Mouse (Mus musculus) heart, embryonic 13.5 days (tissue): ENCODE data around the gene Ctnnd1. TPM values are rescaled to one million over a fixed set of nuclear protein-coding genes. Genes with fewer than 3 reads are reported as not detected.

Experiments
- ATAC-seq: fragments of 200-750 bp; cut with Nextera tagmentation; 2 replicates; pipeline ENCODE4 v1.8.0; 2017; ENCODE audit warnings: moderate TSS enrichment; ENCODE audit not compliant: insufficient number of reproducible peaks, low FRiP score, low TSS enrichment; ENCODE audit errors: extremely low read depth
- H3K27ac ChIP-seq: fragments of 300-500 bp; sonication (generic); replicated peaks from 2 replicates; pipeline ENCODE4 v1.5.1; 2015; ENCODE audit warnings: moderate library complexity, mild to moderate bottlenecking, inconsistent platforms
- H3K27me3 ChIP-seq: fragments of 300-500 bp; sonication (generic); replicated peaks from 2 replicates; pipeline ENCODE4 v1.6.1; 2015; ENCODE audit warnings: mild to moderate bottlenecking, inconsistent platforms
- H3K36me3 ChIP-seq: fragments of 300-500 bp; sonication (generic); 2 replicates; pipeline ENCODE4 v1.6.1; 2015; ENCODE audit warnings: mild to moderate bottlenecking, inconsistent platforms
- H3K4me1 ChIP-seq: fragments of 300-500 bp; sonication (generic); 2 replicates; pipeline ENCODE4 v1.6.1; 2015; ENCODE audit warnings: inconsistent platforms
- H3K4me2 ChIP-seq: fragments of 300-500 bp; sonication (generic); 2 replicates; pipeline ENCODE4 v1.6.1; 2015; ENCODE audit warnings: inconsistent platforms, mild to moderate bottlenecking, moderate library complexity
- H3K4me3 ChIP-seq: fragments of 300-500 bp; sonication (generic); 2 replicates; pipeline ENCODE4 v1.5.1; 2015; ENCODE audit warnings: moderate library complexity, mild to moderate bottlenecking, inconsistent platforms
- H3K9ac ChIP-seq: fragments of 300-500 bp; sonication (generic); 2 replicates; pipeline ENCODE4 v1.6.1; 2015; ENCODE audit warnings: inconsistent platforms, mild to moderate bottlenecking, moderate library complexity
- H3K9me3 ChIP-seq: fragments of 300-500 bp; sonication (generic); 2 replicates; pipeline ENCODE4 v1.6.1; 2016; ENCODE audit warnings: inconsistent platforms
- WGBS: fragments of 180-500 bp; shearing (Covaris S2); methylation state at CpG from one replicate; pipeline ENCODE4 v1.1.7; 2015; ENCODE audit warnings: mixed read lengths; 5-methylcytosine and 5-hydroxymethylcytosine counted together
- polyA plus RNA-seq: library from polyadenylated mRNA; unstranded; fragments of >200 nt; fragmentation: Nextera tagmentation; extraction: Ambion mirVana; gene quantifications from 2 replicates; pipeline ENCODE4 v1.2.1, GENCODE M21; 2015

The Ctnnd1 gene
- polyA plus RNA-seq, 1 experiment from 2014 or later = 63.6 TPM

- Histone ChIP-seq H3K4me1 (peaks cover 67% of the 10 kb centered on the region), H3K36me3 (peaks cover 14% of the 10 kb centered on the region), H3K27me3 (no peaks in the 10 kb centered on the region), H3K27ac (peak overlapping the region; percentile 37), H3K9ac (0 out of 2 replicates have a peak overlapping the region, but pooled peaks have one; percentile 41), H3K4me2 (peak overlapping the region; percentile 80), H3K4me3 (no peak overlapping the region; the same call in 1 of the 2 replicates), H3K9me3 (no peaks in the 10 kb centered on the region)
- ATAC-seq = no peak
- WGBS = 33% methylated on average over 1 of the region's 1 CpGs
Measured at GRCm38 (mm10) chr2:84646138-84646537, 4.4 kb downstream of the Ctnnd1 start.

- peaks cover 17% of the 10 kb centered on the region for H3K36me3 ChIP-seq
- H3K4me3 ChIP-seq = no peak overlapping the region
- no peaks in the 10 kb centered on the region for H3K9me3 ChIP-seq
- H3K4me2 ChIP-seq = no peak overlapping the region
- H3K27ac ChIP-seq = peak overlapping the region; percentile 21; the same call in 1 of the 2 replicates
- no peaks in the 10 kb centered on the region for H3K27me3 ChIP-seq
- peaks cover 97% of the 10 kb centered on the region for H3K4me1 ChIP-seq
- no peak overlapping the region for H3K9ac ChIP-seq
- ATAC-seq = no peak
Measured at GRCm38 (mm10) chr2:84640833-84641232, 9.7 kb downstream of the Ctnnd1 start.

- H3K27ac ChIP-seq = peak overlapping the region; percentile 98
- peaks cover 17% of the 10 kb centered on the region for H3K36me3 ChIP-seq
- peak overlapping the region; percentile 74 for H3K9ac ChIP-seq
- ATAC-seq = no peak
- no peaks in the 10 kb centered on the region for H3K9me3 ChIP-seq
- H3K27me3 ChIP-seq = no peaks in the 10 kb centered on the region
- H3K4me1 ChIP-seq = peaks cover 98% of the 10 kb centered on the region
- H3K4me3 ChIP-seq = peak overlapping the region; percentile 13
- WGBS = 30% methylated on average over 5 of the region's 5 CpGs
- H3K4me2 ChIP-seq = peak overlapping the region; percentile 65
Measured at GRCm38 (mm10) chr2:84638428-84639220, 11.9 kb downstream of the Ctnnd1 start.

GRCm38 (mm10) chr2:84637452-84638165, 13.0 kb downstream of the Ctnnd1 start:
- peaks cover 97% of the 10 kb centered on the region for H3K4me1 ChIP-seq
- peak overlapping the region; percentile 74 for H3K9ac ChIP-seq
- no peaks in the 10 kb centered on the region for H3K27me3 ChIP-seq
- ATAC-seq = no peak
- H3K9me3 ChIP-seq = no peaks in the 10 kb centered on the region
- peaks cover 17% of the 10 kb centered on the region for H3K36me3 ChIP-seq
- H3K4me2 ChIP-seq = peak overlapping the region; percentile 65
- H3K4me3 ChIP-seq = peak overlapping the region; percentile 13
- H3K27ac ChIP-seq = peak overlapping the region; percentile 98
- 16% methylated on average over 7 of the region's 7 CpGs for WGBS

- Histone ChIP-seq H3K36me3 (peaks cover 16% of the 10 kb centered on the region; the same call in 1 of the 2 replicates), H3K27ac (peak overlapping the region; percentile 98), H3K27me3 (no peaks in the 10 kb centered on the region), H3K4me1 (peaks cover 95% of the 10 kb centered on the region), H3K9ac (peak overlapping the region; percentile 74), H3K4me2 (peak overlapping the region; percentile 65), H3K9me3 (no peaks in the 10 kb centered on the region), H3K4me3 (peak overlapping the region; percentile 26)
- ATAC-seq = no peak
- 10% methylated on average over 8 of the region's 8 CpGs for WGBS
Measured at GRCm38 (mm10) chr2:84636231-84636741, 14.3 kb downstream of the Ctnnd1 start.

- Histone ChIP-seq H3K9ac (peak overlapping the region; percentile 77), H3K27me3 (no peaks in the 10 kb centered on the region), H3K9me3 (no peaks in the 10 kb centered on the region), H3K4me1 (peaks cover 88% of the 10 kb centered on the region), H3K36me3 (peaks cover 19% of the 10 kb centered on the region; the same call in 1 of the 2 replicates), H3K4me3 (peak overlapping the region; percentile 27), H3K27ac (peak overlapping the region; percentile 98), H3K4me2 (peak overlapping the region; percentile 65)
- peak; percentile 85 for ATAC-seq
- 2% methylated on average over 2 of the region's 2 CpGs for WGBS
Measured at GRCm38 (mm10) chr2:84635611-84636010, 15.0 kb downstream of the Ctnnd1 start.

- peak overlapping the region; percentile 27 for H3K4me3 ChIP-seq
- H3K9ac ChIP-seq = peak overlapping the region; percentile 77
- ATAC-seq = no peak
- peak overlapping the region; percentile 65 for H3K4me2 ChIP-seq
- H3K36me3 ChIP-seq = peaks cover 17% of the 10 kb centered on the region
- H3K4me1 ChIP-seq = peaks cover 85% of the 10 kb centered on the region
- H3K27ac ChIP-seq = peak overlapping the region; percentile 98
- 13% methylated on average over 4 of the region's 4 CpGs for WGBS
- H3K27me3 ChIP-seq = no peaks in the 10 kb centered on the region
- H3K9me3 ChIP-seq = no peaks in the 10 kb centered on the region
Measured at GRCm38 (mm10) chr2:84634934-84635482, 15.6 kb downstream of the Ctnnd1 start.

- Histone ChIP-seq H3K4me1 (peaks cover 79% of the 10 kb centered on the region), H3K9ac (peak overlapping the region; percentile 77)
Measured at GRCm38 (mm10) chr2:84634006-84634405, 16.6 kb downstream of the Ctnnd1 start.

GRCm38 (mm10) chr2:84632999-84633398, 17.6 kb downstream of the Ctnnd1 start:
- Histone ChIP-seq H3K27ac (peak overlapping the region; percentile 98), H3K27me3 (no peaks in the 10 kb centered on the region), H3K9ac (peak overlapping the region; percentile 76), H3K9me3 (no peaks in the 10 kb centered on the region), H3K4me2 (peak overlapping the region; percentile 65), H3K36me3 (peaks cover 24% of the 10 kb centered on the region), H3K4me1 (peaks cover 78% of the 10 kb centered on the region), H3K4me3 (peak overlapping the region; percentile 21)
- WGBS = 3% methylated on average over 3 of the region's 3 CpGs
- ATAC-seq = no peak

More at GRCm38 (mm10) chr2:84634006-84634405, 16.6 kb downstream of the Ctnnd1 start:
- WGBS = 37% methylated on average over 4 of the region's 4 CpGs
- peak overlapping the region; percentile 65 for H3K4me2 ChIP-seq
- peak overlapping the region; percentile 98 for H3K27ac ChIP-seq
- peaks cover 22% of the 10 kb centered on the region for H3K36me3 ChIP-seq
- no peak for ATAC-seq
- H3K27me3 ChIP-seq = no peaks in the 10 kb centered on the region
- H3K4me3 ChIP-seq = peak overlapping the region; percentile 27
- no peaks in the 10 kb centered on the region for H3K9me3 ChIP-seq

GRCm38 (mm10) chr2:84632001-84632400, 18.6 kb downstream of the Ctnnd1 start:
- Histone ChIP-seq H3K27me3 (no peaks in the 10 kb centered on the region), H3K4me3 (no peak overlapping the region), H3K36me3 (peaks cover 24% of the 10 kb centered on the region), H3K27ac (peak overlapping the region; percentile 98), H3K9me3 (no peaks in the 10 kb centered on the region), H3K4me2 (no peak overlapping the region; the same call in 1 of the 2 replicates), H3K4me1 (peaks cover 78% of the 10 kb centered on the region), H3K9ac (no peak overlapping the region)
- WGBS = 84% methylated on average over 1 of the region's 1 CpGs
- no peak for ATAC-seq

GRCm38 (mm10) chr2:84627036-84627435, 23.5 kb downstream of the Ctnnd1 start:
- Histone ChIP-seq H3K4me1 (peaks cover 68% of the 10 kb centered on the region), H3K27ac (peak overlapping the region; percentile 78), H3K9ac (peak overlapping the region; percentile 20), H3K4me3 (no peak overlapping the region), H3K27me3 (no peaks in the 10 kb centered on the region), H3K36me3 (peaks cover 48% of the 10 kb centered on the region), H3K9me3 (no peaks in the 10 kb centered on the region), H3K4me2 (peak overlapping the region; percentile 28)
- WGBS = 20% methylated on average over 3 of the region's 3 CpGs
- ATAC-seq = no peak
